Mouse (Mus musculus) gastrocnemius, postnatal 25 days (tissue): ENCODE measurements around the gene Cyth3. TPM values are rescaled to one million over a fixed set of nuclear protein-coding genes. Genes with fewer than 3 reads are reported as not detected.

Source experiments
- DNase-seq: peaks from one replicate; pipeline ENCODE4 v3.0.0; 2022
- total RNA-seq, 2 experiments: library from RNA; stranded (reverse); gene quantifications; 1 replicate in 1 of 2; 2 replicates in 1 of 2; pipeline ENCODE4 v1.2.3; 2021

Gene Cyth3
- total RNA-seq, 2 experiments from 2014 or later, result 13.9 to 16.9 TPM

GRCm38 (mm10) chr5:143634550-143635112, 12.4 kb downstream of the Cyth3 start:
- DNase-seq, result peak; percentile 34

GRCm38 (mm10) chr5:143635358-143635757, 13.1 kb downstream of the Cyth3 start:
- DNase-seq, result no peak

- DNase-seq, result no peak
These were observed 13.9 kb downstream of the Cyth3 start for GRCm38 (mm10) chr5:143636173-143636572.

DNA sequence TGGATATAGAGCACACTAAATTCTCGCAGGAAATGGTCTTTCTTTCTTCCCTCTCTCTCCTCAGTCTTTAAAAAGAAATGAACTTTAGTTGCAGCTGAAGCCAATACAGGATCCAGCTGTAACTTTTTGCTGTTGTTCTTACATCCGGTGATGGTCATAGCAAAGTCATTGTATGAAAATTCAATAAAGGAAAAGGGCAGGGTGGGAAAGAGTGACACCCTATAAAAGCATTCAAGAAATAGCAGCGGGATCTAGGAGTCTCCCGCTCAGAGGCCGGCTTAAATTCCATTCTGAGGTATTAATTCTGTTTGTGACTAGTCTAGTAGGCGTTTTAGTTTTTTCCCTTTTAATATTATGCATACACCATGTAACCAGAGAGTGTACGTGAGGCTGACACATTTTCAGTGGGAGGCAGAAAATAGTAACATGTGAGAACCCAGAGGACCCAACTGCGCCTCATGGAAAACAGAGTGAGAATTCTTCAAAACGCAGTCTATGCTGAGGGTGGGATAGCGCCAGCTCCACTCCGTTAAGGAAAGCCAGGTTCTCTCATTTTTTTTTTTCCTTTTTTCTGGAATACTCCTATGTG, 15.7 kb downstream of the Cyth3 start:
- DNase-seq, result no peak

- DNase-seq, result no peak
These were observed 16.4 kb downstream of the Cyth3 start for GRCm38 (mm10) chr5:143638516-143639270.

DNA sequence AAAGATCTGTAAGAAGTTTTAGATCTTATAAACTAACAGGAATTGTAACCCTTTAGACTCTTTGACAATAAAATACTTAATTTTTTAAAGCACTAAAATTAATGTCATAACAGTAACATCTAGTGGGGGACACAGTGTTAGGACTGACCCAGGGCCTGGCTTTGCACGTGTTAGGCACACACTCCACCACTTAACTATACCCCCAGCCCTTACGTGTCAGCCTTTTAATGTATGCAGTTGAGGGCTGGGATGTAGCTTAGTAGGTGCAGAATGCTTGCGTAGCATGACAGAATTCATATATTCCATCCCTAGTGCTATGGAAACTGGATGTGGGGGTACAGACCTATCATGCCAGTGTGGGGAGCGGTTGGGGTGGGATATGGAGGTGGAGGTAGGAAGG, 17.1 kb downstream of the Cyth3 start:
- no peak for DNase-seq

DNA sequence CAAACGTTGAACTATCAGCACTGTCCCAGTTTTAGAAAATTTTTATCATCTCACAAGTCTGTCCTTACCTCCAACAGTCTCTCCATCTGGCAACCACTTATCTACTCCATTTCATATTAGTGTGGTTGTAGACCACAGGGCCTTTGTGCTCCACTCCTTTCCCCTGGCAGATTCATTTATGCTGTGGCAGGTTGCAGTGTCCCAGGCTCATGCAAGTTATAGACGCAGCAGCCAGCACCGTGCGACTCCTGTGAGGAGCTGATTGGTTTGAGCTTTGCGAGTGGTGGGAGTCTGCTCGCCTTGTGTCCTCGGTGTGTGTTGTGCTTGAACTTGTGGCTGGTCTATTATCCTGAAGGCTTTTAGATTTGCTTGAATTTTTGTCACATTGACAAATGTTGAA, 17.6 kb downstream of the Cyth3 start:
- DNase-seq, result no peak

DNA sequence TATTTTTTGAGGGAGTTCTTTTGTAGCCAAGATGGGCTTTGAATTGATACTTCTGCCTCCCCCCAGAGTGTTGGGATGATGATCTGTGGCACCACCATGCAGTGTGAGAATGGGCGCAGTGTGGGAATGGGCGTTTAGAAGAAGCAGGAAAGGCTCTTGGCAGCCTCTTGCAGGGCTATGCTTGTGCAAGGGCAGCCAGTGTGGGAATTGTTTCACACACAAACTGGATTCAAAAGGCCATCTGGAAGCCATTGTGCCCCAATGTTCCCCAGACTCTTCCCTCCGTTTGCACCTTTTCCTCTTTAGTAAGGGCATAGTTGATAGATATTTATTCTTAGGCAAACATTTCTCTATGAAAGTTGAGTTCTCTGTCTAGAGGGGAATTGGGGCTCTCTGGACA, 19.3 kb downstream of the Cyth3 start:
- no peak for DNase-seq

DNA sequence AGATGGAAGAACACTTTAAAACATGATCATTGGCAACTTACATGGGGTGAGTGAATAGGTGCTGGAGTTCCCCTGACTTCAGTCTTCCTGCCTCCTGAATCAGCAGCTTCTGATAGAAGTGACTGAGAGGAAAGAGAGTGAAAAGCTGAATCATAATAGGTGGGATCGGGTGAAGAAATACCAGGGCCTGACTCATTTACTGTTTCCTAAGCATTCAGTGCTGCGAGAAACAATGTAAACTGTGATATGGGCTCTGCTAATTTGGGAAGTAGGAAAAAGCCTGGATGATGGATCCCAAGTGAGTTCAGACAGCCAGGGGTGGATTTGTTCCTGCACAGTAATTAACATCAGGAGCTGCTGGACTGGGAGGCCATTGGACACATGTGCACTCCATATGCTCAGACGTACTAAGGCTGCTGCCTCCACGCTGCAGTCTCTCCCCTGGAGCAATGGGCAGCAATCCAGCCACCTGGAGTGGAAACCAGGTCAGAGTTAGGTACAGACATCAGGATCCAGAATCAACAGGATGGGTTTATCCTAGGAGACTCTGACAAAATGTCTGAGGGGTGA, 20.1 kb downstream of the Cyth3 start:
- DNase-seq, result peak; percentile 23

GRCm38 (mm10) chr5:143645976-143646375, 23.7 kb downstream of the Cyth3 start:
- no peak for DNase-seq

DNA sequence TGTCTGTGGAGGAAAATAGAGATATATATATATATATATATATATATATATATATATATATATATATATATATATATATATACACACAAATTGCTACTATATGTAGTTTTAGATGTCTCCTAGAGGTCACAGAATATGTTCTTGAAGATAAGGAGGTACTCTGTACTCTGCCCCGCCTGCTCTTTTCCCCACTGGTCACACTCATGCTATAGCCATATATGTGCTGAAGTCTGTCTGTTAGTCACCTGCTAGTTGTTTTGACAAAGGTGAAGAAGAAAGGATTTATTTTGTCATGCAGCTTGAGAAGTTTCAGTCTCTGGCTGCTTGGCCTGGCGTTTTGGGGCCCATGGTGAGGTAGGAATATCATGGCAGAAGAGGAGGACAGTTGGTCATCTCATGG, 25.2 kb downstream of the Cyth3 start:
- DNase-seq, result no peak

GRCm38 (mm10) chr5:143648058-143648457, 25.8 kb downstream of the Cyth3 start:
- DNase-seq, result no peak

DNA sequence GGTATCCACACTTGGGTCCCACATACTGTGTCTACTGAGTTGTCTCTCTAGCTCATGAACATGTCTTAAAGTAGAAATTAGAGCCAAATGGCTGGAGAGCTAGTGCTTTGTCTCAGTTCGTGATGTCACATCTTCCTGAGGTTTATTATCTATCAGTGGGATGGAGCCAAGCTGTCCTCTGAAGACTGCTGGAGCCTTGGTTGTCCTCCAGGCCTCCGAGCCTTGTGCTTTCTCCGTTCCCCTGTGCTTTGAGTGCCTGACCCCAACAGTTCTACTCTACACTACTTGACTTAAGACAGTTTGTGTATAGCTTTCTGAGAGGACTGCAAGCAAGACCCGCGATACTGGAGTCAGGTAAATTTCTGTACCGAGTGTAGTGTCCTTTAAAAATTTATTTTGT, 26.9 kb downstream of the Cyth3 start:
- DNase-seq, result no peak

DNA sequence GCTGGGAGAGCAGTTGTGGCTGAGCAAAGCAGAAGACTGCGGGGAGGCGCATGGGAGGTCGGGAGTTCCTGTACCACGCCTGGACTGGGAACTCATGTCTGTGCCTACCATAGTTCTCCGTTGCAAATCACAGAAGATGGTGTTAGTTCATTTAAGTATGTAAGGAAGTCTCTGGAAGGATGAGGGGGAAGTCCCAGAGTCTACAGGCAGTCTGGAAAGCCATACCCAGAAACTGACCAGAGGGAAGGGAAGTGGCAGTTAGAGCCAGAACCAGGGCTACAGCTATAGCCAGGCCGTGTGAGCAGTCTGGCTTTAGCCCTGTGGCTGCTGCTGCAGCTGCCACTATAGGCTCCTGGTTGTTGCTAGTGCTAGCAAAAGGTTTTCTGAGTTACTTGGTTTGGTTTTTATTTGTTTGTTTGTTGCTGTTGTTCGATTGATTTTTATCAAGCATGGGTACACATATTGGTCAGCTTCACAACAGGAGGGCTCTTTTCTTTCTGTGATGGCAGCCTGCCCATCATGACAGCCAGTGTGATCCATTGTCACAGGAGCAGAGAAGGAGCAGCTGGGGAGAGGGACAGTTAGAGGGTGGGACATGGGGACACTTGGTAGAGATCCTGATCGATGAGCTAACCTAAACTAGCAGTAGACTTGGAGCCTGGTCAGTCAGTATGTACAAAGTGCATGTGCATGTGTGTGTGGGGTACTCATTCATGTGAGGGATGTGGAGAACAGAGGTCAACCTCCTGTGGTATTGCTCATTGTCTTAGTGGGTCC, 29.8 kb downstream of the Cyth3 start:
- no peak for DNase-seq

- no peak for DNase-seq
These were observed 31.2 kb downstream of the Cyth3 start for GRCm38 (mm10) chr5:143653497-143653896.

DNA sequence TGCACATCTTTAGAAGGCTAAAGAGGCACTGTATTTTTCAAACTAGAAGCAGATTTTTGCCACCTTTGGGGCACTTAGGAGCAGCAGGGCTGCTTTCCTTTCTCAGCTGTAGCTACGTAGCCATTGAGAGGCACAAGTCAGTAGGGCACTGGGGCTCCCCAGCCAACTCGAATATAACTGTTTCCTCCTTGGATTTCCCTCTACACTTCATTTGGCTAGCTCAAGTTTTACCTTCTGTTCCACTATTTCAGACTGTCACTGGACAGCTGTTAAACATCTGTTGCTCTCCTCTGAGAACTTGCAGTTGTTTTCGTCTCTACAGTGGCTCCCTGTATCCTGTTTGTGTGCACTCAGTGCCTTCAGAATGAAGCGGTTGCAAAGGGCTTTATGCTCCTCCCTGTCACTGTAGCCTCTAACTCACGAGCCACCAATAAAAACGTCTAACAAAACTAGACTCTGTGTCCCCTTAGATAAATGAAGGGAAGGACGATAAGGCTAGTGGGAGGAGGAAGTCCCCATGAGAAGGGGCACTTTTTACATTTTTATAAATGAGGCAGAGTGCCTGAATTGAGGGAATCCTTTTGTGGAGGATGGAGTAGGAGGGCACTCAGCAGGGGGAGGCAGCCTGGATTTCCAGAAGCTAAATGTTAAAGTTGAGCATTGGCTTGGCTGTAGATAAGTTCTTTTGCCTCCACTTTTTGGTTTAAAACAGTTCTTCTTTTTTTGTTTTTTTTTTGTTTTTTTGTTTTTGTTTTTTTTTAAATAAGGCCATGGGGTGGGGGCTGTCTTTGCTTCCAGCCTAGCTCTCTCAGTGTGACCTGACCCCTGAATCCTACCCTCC, 32.6 kb downstream of the Cyth3 start:
- DNase-seq, result no peak

DNA sequence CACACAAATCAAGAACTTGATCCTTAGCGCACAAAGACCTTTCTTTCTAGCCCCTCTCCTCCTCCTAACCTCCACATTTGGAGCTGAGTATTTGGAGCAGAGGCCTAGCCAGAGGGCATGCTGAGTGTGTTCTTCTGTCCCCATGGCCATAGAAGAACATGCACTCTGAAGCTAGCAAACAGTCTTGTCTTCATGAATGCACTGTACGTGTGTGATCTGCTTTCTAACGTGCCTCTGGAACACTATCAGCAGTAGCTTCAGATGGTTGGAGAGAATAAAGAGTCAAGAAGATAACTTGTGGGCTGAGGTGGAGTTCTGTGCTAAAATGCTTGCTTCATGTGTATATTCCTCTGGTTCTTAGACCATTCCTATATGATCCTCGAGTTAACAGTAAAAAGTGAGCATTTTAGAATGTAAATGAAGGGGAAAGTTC, 33.3 kb downstream of the Cyth3 start:
- no peak for DNase-seq

- no peak for DNase-seq
These were observed 34.5 kb downstream of the Cyth3 start for GRCm38 (mm10) chr5:143656708-143657245.

GRCm38 (mm10) chr5:143659021-143659523, 36.8 kb downstream of the Cyth3 start:
- no peak for DNase-seq

GRCm38 (mm10) chr5:143663074-143663687, 40.9 kb downstream of the Cyth3 start:
- DNase-seq, result no peak

DNA sequence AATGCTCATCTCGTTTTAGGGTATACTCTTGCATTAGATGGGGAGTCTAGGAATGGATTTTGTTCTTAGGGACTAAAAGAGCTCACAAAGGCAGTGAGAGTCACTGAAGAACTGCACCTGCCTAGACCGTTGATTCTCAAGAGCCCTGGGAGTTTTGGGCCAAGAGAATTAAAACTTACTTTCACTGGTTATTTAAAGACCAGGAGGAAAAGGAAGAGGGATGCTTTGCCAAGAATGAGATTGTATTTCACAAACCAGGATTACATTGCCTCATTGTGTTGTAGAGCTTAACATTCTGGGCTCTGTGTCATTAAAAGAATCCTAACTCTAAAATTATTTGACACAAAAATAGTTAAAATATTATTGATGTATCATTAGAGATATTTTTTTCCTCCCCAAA, 43.3 kb downstream of the Cyth3 start:
- DNase-seq, result no peak
